Mouse (Mus musculus) lung, postnatal 0 days (tissue): Measurements from ENCODE around the gene Fastkd3.

ENCODE experiments used
- CTCF ChIP-seq: IDR thresholded peaks from 2 replicates; pipeline ENCODE4 v1.5.1; 2016; ENCODE audit warnings: antibody characterized with exemption, mild to moderate bottlenecking
- EP300 ChIP-seq: IDR thresholded peaks from 2 replicates; pipeline ENCODE4 v1.6.1; 2016; ENCODE audit warnings: antibody characterized with exemption, mild to moderate bottlenecking, control low read depth

- TF ChIP-seq CTCF (no peak), EP300 (no peak)
These were observed 21.1 kb downstream of the Fastkd3 start for GRCm38 (mm10) chr13:68603085-68603484.
